30 mouse cellular contexts compared by ENCODE assay signal in genomic region chrX:159976243-159976642, GRCm38 (mm10).
"Had no signal": no experiment of that assay in that cellular context is flagged by ENCODE, and none has a peak within 500 bp of the region (broad histone marks: within the 10 kb centered on the region; RNA-seq: fewer than 3 reads in every experiment).

No protein-coding gene starts in this region.

- DNase-seq: heart, postnatal 10 days; heart, postnatal 14 days; heart, postnatal 36 days; heart, postnatal 4 days; kidney, adult 11 months; kidney, adult 18-20 months; kidney, adult 2 months; kidney, adult 8-10 months; kidney, adult 9 months; kidney, postnatal 10 days; kidney, postnatal 14 days; kidney, postnatal 25 days; kidney, postnatal 36 days; kidney, postnatal 4 days; layer of hippocampus, adult 9-11 months; layer of hippocampus, postnatal 36 days had no signal

- H3K4me1 ChIP-seq: heart, embryonic 12.5 days; heart, embryonic 15.5 days; hindbrain, embryonic 10.5 days; hindbrain, embryonic 12.5 days; hindbrain, embryonic 13.5 days; hindbrain, embryonic 15.5 days; intestine, embryonic 15.5 days; kidney, embryonic 15.5 days had no signal

- H3K27ac ChIP-seq: heart, embryonic 13.5 days; heart, embryonic 15.5 days; hindbrain, embryonic 10.5 days; hindbrain, embryonic 12.5 days; hindbrain, embryonic 13.5 days; hindbrain, embryonic 14.5 days; hindbrain, embryonic 15.5 days; hindbrain, postnatal 0 days; intestine, embryonic 15.5 days; kidney, embryonic 15.5 days; kidney, postnatal 0 days; layer of hippocampus, adult 2 months; left cerebral cortex, adult 2 months had no signal

- H3K9ac ChIP-seq: heart, embryonic 12.5 days; heart, embryonic 13.5 days; heart, embryonic 15.5 days; hindbrain, embryonic 12.5 days; hindbrain, embryonic 13.5 days; hindbrain, embryonic 14.5 days; hindbrain, embryonic 15.5 days; intestine, embryonic 15.5 days; kidney, embryonic 15.5 days had no signal

- H3K9me3 ChIP-seq: heart, embryonic 12.5 days; heart, embryonic 13.5 days; heart, embryonic 15.5 days; hindbrain, embryonic 10.5 days; hindbrain, embryonic 12.5 days; hindbrain, embryonic 13.5 days; hindbrain, embryonic 15.5 days; intestine, embryonic 15.5 days; kidney, embryonic 15.5 days had no signal

- H3K36me3 ChIP-seq: heart, embryonic 12.5 days; heart, embryonic 13.5 days; heart, embryonic 15.5 days; hindbrain, embryonic 10.5 days; hindbrain, embryonic 12.5 days; hindbrain, embryonic 13.5 days; hindbrain, embryonic 15.5 days; intestine, embryonic 15.5 days; kidney, embryonic 15.5 days had no signal

- H3K4me3 ChIP-seq: heart, embryonic 12.5 days; heart, embryonic 13.5 days; heart, embryonic 15.5 days; hindbrain, embryonic 10.5 days; hindbrain, embryonic 12.5 days; hindbrain, embryonic 13.5 days; hindbrain, embryonic 15.5 days; intestine, embryonic 15.5 days; kidney, embryonic 15.5 days; layer of hippocampus, adult 2 months; left cerebral cortex, adult 2 months had no signal

- H3K27me3 ChIP-seq: heart, embryonic 12.5 days; heart, embryonic 13.5 days; heart, embryonic 15.5 days; hindbrain, embryonic 15.5 days; intestine, embryonic 15.5 days had no signal
